Mouse (Mus musculus) erythroblast, adult 5-6 weeks (primary cell): Measurements from ENCODE around the gene Rnf227. TPM values are rescaled to one million over a fixed set of nuclear protein-coding genes. Genes with fewer than 3 reads are reported as not detected.
A peak's percentile ranks its signal among the peaks of the same experiment; 100 is the strongest.

Experiments
- ATAC-seq: replicated peaks from 2 replicates; pipeline ENCODE4 v1.8.0; 2016; ENCODE audit warnings: moderate number of reproducible peaks, mild to moderate bottlenecking, moderate TSS enrichment, inconsistent platforms; ENCODE audit not compliant: poor library complexity, low FRiP score, severe bottlenecking
- total RNA-seq, 2 experiments: library from RNA; stranded (forward) in 1 of 2; stranded (reverse) in 1 of 2; fragments of 150-400 nt in 1 of 2; fragments of 200-764, 138-1000 nt in 1 of 2; gene quantifications; 2 replicates each; pipeline versions ENCODE4 v1.2.3 to v1.2.4; 2015 to 2017; ENCODE audit warnings: low replicate concordance in 2 of 2

Gene Rnf227
- total RNA-seq, 2 experiments from 2014 or later, result 3.2 to 15.2 TPM

GRCm38 (mm10) chr11:69369215-69369989 lies 29.1 kb downstream of the Rnf227 start, which contains the start of gene Chd3:
Gene Chd3, minus strand, starts transcription at chr11:69369406.
- no peak for ATAC-seq

DNA sequence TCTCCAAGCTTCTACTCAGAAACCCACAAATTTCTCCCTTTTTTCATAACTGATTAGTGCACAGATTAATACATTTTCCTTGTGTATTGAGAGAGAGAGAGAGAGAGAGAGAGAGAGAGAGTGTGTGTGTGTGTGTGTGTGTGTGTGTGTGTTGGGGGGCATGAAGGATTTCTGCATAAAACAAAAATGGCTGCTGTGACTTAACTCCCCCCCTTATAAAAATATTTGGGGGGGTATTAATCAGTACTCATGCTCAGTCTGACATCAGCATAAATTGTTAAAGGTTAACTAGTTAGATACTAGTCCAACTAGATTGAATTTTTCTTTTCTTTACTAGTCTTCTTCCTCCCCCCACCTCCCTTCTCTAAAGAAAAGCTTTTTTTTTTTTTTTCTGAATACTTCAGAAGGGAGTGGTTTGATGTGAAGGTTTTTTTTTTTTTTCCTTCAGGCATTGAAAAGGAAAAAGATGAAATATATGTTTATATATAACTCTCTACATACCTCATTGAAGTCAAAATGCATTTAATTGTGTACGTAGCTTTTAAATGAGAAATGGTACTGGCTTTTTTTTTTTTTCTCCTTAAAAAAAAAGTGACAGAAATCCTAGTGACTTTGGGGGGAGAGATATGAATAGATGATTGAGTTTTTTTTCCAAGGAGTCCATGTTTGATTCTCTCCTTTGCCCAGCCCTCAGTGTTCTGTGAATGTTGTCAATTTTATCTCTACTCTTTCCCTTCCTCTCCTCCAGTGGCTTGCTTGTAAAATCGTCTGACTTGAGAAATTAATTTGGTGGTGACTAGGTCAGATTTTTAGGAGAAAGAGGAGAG lies 29.9 kb downstream of the Rnf227 start:
- ATAC-seq, result no peak

DNA sequence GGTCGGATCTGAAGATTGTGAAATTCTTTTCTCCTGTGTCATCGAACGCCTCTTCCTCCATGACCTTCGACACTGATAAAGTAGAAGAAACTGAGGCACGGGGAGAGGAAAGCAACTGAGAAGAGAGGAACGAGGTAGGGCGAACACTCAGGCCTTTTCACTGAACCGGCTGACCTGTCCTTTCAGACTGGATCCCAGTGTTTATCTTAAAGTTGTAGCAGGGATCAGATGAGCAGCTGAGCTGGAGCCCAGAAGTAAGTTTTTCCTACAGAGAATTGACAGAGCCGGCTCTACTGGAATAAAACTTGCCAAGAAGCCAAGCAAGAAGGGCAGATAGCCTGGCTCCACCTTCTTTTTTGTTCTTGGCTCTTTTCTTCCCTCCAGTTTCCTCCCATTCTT lies 30.6 kb downstream of the Rnf227 start:
- ATAC-seq, result no peak

DNA sequence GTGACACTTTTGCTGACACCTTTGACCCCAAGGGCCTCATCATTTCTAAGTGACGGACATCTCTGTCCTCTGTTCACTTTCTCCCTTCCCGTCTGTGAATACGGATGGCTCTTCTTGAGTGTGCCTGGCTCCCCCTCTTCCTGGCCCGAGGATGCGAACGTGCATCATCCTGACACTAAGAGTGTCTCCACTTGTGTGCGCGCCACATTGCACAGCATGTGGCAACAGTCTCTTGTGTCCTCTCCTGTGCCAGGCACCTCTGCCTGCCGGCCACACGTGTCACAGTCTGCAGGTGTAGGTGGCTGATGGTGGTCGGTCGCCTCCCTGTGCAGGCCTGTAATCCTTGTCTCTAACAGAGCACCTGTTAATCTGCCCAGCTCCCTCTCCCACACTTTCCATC lies 31.3 kb downstream of the Rnf227 start:
- no peak for ATAC-seq

- peak; percentile 48 for ATAC-seq
Measured at GRCm38 (mm10) chr11:69372056-69372779, 32.0 kb downstream of the Rnf227 start.

DNA sequence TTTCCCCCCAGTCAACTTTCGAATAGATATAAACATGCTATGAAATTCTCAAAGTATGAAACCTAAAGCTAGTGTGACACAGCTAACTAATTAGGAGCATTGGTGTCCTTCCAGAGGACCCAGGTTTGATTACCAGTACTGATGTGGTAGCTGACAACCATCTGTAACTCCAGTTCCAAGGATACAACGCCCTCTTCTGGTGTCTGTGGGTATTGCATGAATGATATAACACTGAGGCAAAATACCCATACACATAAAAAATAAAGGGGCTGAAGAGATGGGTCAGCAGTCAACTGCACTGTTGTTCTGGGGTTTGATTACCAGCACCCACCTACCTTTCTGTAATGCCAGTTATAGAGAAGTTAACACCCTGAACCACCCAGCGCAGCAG lies 32.5 kb downstream of the Rnf227 start:
- ATAC-seq, result peak; percentile 35

- peak; percentile 87 for ATAC-seq
Measured at GRCm38 (mm10) chr11:69373223-69373965, 33.1 kb downstream of the Rnf227 start.

DNA sequence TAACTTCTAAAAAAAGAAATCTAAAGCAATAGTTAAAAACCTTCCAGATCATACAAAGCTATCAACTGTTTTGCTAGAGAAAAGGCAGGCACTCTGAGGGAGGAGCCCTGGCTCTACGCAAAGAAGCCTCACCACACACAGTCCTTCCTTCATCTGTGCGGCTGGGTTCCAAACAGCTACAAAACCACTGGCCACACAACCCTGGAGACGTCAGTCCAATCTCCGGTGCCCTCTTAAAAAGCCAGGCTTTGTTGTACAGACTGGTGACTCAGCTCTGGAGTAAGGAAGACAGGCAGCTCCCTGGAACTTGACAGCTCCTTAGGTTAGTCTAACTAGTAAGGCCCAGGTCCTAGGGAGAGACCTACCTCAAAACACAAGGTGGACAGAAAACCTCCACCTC lies 35.4 kb downstream of the Rnf227 start:
- no peak for ATAC-seq

- no peak for ATAC-seq
Measured at GRCm38 (mm10) chr11:69377766-69378165, 37.5 kb downstream of the Rnf227 start.

DNA sequence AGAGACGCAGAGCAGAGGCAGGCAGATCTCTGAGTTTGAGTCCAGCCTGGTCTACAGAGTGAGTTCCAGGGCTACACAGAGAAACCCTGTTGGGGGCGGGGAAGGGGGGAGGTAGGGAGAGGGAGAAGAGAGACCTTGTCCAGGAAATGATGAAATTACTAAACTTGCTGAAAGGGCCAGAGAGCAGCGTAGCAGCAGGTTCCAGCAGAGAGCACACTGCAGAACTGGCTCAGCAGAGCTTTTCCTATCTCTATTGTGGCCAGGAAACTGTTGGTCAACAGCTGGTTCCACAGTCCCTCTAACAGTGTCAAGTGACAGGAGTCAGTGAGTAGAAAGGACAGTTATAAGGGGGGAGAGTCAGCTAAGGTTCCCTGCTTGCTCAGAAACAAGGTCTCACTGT lies 39.3 kb downstream of the Rnf227 start:
- no peak for ATAC-seq

DNA sequence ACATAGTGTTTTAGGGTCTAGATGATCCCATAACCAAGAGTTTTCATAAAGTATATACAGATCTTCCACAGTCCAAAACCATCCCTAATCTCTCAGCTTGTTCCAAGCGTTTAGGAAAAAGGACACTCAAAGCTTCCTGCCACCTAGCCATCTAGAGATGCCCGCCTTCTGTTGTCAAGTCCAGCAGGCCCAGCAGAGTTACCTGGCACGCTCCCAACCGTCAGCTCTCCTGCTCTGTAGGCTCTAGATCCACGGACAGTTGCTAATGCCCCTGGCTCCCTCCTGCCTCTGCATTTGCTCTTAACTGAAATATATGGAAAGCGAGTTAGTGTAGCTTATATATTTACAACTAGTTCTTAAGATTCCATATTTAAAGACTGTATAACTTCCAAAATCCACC lies 41.1 kb downstream of the Rnf227 start:
- no peak for ATAC-seq

GRCm38 (mm10) chr11:69382478-69383105 lies 42.3 kb downstream of the Rnf227 start:
- ATAC-seq, result no peak

DNA sequence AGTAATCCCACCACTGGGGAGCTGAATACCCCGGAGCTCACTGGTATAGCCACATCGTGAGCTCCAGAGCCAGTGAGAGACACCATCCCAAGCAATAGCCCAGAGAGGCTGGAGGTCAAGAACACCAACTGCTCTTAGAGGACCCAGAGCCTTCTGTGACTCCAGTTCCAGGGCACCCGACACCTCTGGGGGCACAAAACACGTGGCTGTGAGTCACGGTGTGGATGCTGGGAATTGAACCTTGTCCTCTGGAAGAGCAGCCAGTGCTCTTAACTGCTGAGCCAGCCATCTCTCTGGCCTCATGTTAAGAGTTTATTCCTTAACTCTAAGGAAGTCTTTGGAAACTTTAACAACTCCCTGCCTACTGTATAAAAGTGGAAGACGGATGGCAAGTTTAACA lies 44.7 kb downstream of the Rnf227 start:
- no peak for ATAC-seq

- ATAC-seq, result no peak
Measured at GRCm38 (mm10) chr11:69386758-69387157, 46.5 kb downstream of the Rnf227 start.

DNA sequence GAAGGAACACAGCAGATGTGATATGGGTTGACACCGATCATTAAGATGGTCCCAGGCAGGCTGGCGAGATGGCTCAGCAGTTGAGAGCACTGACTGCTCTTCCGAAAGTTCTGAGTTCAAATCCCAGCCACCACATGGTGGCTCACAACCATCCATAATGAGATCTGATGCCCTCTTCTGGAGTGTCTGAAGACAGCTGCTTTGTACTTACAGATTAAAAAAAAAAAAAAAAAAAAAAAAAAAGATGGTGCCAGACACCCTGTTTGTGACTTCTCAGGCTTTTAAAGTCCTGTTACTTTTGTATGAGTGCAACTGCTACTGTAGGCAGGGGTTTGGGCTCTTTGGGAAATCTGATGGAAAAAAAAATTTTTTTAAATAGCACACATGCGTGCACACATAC lies 48.4 kb downstream of the Rnf227 start:
- ATAC-seq, result no peak

DNA sequence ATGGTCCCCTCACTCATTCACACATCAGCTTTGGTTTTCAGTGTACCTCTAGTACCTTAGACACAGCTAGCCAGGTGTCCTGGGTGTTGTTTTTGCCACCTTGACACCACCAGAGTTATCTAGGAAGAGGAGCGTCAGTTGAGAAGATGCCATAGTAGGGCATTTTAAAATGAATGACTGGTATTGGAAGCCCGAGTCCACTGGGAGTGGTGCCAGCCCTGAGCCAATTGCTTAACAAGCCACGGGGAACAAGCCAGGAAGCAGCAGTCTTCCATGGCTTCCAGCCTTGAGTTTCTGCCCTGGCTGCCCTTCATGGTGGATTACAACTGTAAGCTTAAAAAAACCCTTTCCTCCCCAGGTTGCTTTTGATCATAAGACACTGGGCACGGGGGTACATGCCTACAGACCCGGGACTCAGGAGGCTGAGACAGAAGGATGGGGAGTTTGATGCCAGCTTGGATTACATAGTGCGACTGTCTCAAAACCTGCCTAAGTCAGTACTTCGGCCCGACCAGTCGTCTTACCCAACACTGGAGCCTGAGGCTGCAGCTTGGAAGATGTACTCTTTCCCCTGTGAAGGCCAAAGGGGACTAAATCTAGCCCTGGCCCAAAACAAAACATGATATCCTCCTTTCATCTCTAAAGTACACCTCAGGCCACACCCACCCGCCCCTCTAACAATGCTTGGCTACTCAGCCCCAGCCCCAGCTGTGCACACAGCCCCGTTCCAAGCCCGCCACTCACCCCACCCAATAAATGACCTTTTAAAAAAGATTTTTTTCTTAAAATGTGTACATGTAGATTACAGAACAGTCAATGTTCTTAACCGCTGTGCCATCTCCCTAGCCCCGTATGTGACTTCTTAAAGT lies 49.5 kb downstream of the Rnf227 start:
- no peak for ATAC-seq

DNA sequence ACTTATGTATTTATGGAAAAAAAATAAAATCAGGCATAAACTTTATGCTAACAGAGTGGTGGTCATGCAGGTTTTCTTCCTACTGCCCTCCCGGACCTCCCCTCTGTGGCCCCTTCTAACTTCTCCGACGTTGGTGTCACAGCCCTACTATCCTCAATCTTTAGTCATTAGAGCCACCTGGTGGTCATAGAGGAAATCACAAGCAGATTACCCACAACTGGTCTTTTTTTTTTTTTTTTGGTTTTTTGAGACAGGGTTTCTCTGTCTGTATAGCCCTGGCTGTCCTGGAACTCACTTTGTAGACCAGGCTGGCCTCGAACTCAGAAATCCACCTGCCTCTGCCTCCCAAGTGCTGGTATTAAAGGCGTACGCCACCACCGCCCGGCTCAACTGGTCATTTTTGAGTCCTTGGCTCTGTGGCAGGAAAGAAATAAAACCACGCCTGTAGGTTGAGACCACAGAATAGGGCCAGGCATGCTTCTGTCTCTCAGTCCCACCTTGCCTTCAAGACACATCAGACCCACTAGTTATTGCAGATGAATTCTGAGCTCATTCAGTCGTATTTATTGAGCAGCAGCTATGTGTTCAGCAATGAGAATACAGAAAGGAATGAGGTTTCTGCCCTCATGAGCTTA lies 50.3 kb downstream of the Rnf227 start:
- ATAC-seq, result 0 out of 2 replicates have a peak, but pooled peaks have one; percentile 52
